Mouse (Mus musculus) spleen, adult 2 months (tissue): Measurements from ENCODE around the gene Cdpf1.

ENCODE experiments used
- CTCF ChIP-seq: fragments of 200-500 bp; IDR thresholded peaks from 2 replicates; pipeline ENCODE4 v1.5.1; 2011; ENCODE audit warnings: mild to moderate bottlenecking, inconsistent platforms; ENCODE audit not compliant: insufficient read depth, insufficient read length, insufficient replicate concordance; ENCODE audit errors: extremely low read depth
- POLR2A ChIP-seq: fragments of 200-500 bp; IDR thresholded peaks from 2 replicates; pipeline ENCODE4 v1.6.1; 2011; ENCODE audit warnings: low read depth, low read length, inconsistent platforms

DNA sequence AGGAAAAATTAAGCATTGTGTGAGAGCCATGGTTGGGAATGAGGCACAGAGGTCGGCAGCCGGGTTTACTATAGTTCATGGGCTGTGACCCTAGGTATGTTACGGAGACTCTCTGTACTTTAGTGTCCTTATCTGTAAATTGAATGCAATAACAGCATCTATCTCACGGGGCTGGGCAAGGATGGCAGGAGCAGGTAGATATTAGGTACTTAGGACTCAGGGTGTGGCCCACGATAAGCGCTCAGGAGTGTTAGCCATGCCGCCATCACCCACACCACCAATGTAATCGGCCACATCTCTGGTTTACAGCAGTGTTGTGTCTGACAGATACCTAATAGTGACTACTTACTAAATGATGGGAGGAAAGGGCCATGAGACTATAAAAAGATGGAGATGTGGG, 42.5 kb downstream of the Cdpf1 start:
- TF ChIP-seq POLR2A (no peak), CTCF (no peak)
